Mouse (Mus musculus) erythroblast, embryonic 14.5 days (primary cell): ENCODE results near the gene Macrod2. TPM values are rescaled to one million over a fixed set of nuclear protein-coding genes. Genes with fewer than 3 reads are reported as not detected.

Experiments used
- H3K27me3 ChIP-seq: 2 replicates; pipeline ENCODE4 v1.6.1; 2012; ENCODE audit warnings: inconsistent platforms; ENCODE audit not compliant: control insufficient read depth
- H3K36me3 ChIP-seq: 2 replicates; pipeline ENCODE4 v1.6.1; 2012; ENCODE audit warnings: mild to moderate bottlenecking, inconsistent platforms; ENCODE audit not compliant: control insufficient read depth
- H3K4me1 ChIP-seq: 2 replicates; pipeline ENCODE4 v1.6.1; 2012; ENCODE audit warnings: inconsistent platforms; ENCODE audit not compliant: control insufficient read depth
- H3K4me3 ChIP-seq: replicated peaks from 2 replicates; pipeline ENCODE3; 2012; ENCODE audit warnings: moderate library complexity, mild to moderate bottlenecking, inconsistent platforms
- H3K9me3 ChIP-seq: 2 replicates; pipeline ENCODE4 v1.6.1; 2012; ENCODE audit warnings: low read length, inconsistent platforms, mixed read lengths; ENCODE audit not compliant: control insufficient read depth
- GATA1 ChIP-seq: IDR thresholded peaks from 2 replicates; pipeline ENCODE4 v1.6.1; 2012; ENCODE audit warnings: low read length, inconsistent platforms, mixed read lengths
- TAL1 ChIP-seq: IDR thresholded peaks from 3 replicates; pipeline ENCODE4 v1.6.1; 2012; ENCODE audit warnings: low read length, inconsistent platforms, mixed read lengths
- polyA plus RNA-seq: library from polyadenylated mRNA; stranded (reverse); fragments of >175 nt; gene quantifications from 2 replicates; pipeline ENCODE4 v1.2.3, GENCODE M21; 2012

Gene Macrod2
- polyA plus RNA-seq, 1 experiment: 0.81 TPM

DNA sequence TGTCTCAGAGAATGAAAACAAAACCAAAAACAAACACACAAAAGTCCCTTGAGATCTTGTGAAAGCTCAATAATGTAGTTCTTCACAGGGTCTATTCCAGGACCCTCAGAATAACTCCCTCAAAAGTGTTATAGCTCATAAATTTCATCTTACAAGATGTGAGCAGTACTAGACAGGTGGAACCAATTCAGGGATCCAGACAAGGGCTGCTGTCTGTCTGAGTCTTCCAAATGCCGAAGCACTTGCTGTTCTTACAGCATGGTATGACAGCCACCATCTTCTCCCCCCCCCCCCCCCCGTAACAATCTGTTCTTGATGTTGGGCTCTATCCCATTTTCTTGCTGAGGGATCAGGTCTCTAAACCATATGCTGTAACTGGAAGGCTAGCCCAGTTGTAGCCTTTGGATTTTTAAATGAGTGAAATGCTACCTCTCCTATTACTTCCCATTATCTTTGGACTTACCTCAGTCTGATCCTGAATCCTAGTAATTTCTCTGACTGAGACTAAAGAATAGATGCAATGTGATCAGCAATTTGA is 1468.6 kb downstream of the Macrod2 start:
- Histone ChIP-seq H3K4me1 (no peaks in the 10 kb centered on the region), H3K4me3 (no peak overlapping the region), H3K36me3 (no peaks in the 10 kb centered on the region), H3K9me3 (peaks cover under 1% of the 10 kb centered on the region; the same call in 1 of the 2 replicates), H3K27me3 (no peaks in the 10 kb centered on the region)
- no peak for TF ChIP-seq GATA1
- no peak for TF ChIP-seq TAL1

GRCm38 (mm10) chr2:141870930-141871329 is 1475.8 kb downstream of the Macrod2 start:
- H3K36me3 ChIP-seq: no peaks in the 10 kb centered on the region
- no peak overlapping the region for H3K4me3 ChIP-seq
- no peak for TF ChIP-seq TAL1
- TF ChIP-seq GATA1: no peak
- H3K27me3 ChIP-seq: no peaks in the 10 kb centered on the region
- no peaks in the 10 kb centered on the region for H3K4me1 ChIP-seq
- no peaks in the 10 kb centered on the region for H3K9me3 ChIP-seq

DNA sequence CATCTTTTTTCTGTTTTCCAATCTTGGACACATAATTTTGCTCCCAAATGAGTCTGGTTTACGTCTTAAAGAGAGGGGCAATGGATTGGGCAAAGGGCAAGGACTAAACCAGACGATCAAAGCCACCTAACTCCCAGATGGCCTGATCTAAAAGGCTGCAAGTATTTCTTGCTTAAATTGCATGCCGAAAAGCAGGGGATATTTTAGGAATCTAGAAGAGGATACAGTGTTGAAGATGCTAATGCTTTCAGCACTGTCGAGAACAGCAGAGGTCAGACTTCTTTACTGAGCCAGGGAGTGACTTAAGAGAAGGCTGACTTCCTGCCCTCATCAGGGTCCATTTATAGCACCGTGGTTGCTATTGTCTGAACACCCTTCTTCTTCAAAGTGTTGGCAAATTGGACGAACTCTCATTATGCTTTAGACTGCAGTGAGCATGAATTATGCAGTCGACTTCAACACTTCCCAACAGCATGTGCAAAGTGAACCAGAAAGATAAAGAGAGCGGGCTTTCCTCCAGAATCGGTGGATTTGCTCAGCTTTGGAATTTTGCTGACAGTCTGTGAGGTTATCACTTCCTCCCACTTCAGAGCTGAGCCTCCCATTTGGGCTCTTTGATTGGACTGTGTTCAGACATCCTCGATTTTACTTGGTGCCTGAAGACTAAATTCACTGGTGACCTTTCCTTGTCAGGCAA is 1481.2 kb downstream of the Macrod2 start:
- Histone ChIP-seq H3K4me1 (no peaks in the 10 kb centered on the region), H3K27me3 (no peaks in the 10 kb centered on the region), H3K9me3 (no peaks in the 10 kb centered on the region), H3K4me3 (no peak overlapping the region), H3K36me3 (no peaks in the 10 kb centered on the region)
- TF ChIP-seq TAL1 (no peak), GATA1 (no peak)

DNA sequence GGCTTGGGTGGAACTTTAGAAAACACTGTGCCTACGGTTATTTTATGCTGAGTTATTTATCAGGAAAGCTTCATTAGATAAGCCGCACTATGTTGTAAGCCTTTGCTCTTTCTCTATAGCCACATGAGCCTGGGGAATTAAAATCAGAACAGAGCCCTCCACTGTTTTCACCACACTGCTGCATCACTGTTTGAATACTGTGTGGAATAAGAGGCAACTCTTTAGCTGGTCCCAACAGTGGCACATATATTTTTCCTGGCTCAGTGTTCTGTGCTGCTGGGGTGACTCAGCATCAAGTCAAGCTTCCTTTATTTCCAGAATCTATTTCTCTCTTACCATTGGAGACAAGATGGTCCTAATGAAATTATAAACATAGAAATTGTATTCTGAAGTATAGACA is 1481.8 kb downstream of the Macrod2 start:
- H3K4me3 ChIP-seq: no peak overlapping the region
- no peaks in the 10 kb centered on the region for H3K9me3 ChIP-seq
- TF ChIP-seq GATA1 (no peak), TAL1 (no peak)
- no peaks in the 10 kb centered on the region for H3K36me3 ChIP-seq
- no peaks in the 10 kb centered on the region for H3K4me1 ChIP-seq
- no peaks in the 10 kb centered on the region for H3K27me3 ChIP-seq

GRCm38 (mm10) chr2:141878473-141878872 is 1483.4 kb downstream of the Macrod2 start:
- TF ChIP-seq GATA1: no peak
- no peak for TF ChIP-seq TAL1
- H3K4me3 ChIP-seq: no peak overlapping the region
- no peaks in the 10 kb centered on the region for H3K9me3 ChIP-seq
- no peaks in the 10 kb centered on the region for H3K4me1 ChIP-seq
- no peaks in the 10 kb centered on the region for H3K36me3 ChIP-seq
- no peaks in the 10 kb centered on the region for H3K27me3 ChIP-seq

DNA sequence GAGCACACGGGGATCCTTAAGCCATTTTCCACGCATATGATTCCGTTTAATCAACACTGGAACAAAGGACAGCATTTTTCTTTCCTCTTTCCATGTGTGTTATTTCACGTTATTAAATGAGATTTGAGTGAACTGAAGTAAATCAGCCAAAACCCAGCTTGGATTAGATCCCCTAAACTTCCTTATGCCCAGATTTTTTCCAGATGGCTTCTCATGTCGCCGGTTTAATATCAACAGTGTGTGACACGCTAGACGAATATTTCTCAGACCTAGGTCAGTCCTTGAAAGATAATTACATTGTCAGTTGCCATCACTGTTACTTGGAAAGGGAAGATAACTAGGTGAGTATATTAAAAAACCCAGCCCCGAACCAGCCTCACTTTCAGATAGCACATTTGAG is 1484.6 kb downstream of the Macrod2 start:
- TF ChIP-seq GATA1 (no peak), TAL1 (no peak)
- Histone ChIP-seq H3K4me1 (no peaks in the 10 kb centered on the region), H3K36me3 (no peaks in the 10 kb centered on the region), H3K27me3 (no peaks in the 10 kb centered on the region), H3K9me3 (no peaks in the 10 kb centered on the region), H3K4me3 (no peak overlapping the region)

DNA sequence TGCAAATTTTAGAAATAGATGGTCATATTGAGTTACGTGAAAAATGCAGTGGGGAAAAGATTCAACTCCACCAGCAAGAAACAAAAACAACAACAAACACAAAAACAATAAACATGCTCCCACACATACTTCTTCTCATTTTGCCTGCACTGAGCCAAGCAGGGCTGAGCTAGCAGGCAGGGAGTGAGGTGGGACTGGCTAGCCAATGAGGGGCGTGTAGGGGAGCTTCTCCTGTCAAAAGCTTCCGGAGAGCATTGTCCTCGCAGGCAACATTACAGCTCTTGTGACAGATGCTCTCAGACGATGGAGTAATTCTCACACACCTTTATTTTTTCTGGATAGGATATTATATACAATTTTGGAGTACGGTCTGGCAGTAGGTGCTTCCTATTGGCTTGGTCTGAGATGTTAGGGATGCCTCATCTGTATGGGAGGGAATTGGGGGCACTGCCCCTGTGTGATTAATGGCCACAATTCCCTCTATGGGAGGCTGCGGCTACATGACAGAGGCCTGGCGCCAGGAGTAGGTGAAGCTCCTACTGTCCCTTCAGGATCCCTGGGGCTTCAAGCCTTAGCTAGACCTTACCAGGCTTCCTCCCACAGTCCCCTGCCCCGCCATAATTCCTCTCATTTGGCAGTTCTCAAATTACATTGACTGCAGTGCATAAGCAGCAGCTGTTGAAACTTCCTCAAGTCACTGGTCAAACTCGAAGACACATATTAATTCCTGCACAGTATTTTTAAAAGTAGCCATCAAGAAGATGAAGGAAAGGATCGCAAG is 1491.8 kb downstream of the Macrod2 start:
- Histone ChIP-seq H3K4me1 (no peaks in the 10 kb centered on the region), H3K9me3 (peaks cover 2% of the 10 kb centered on the region; the same call in 1 of the 2 replicates), H3K36me3 (no peaks in the 10 kb centered on the region), H3K27me3 (no peaks in the 10 kb centered on the region), H3K4me3 (no peak overlapping the region)
- TF ChIP-seq GATA1 (no peak), TAL1 (no peak)

GRCm38 (mm10) chr2:141889497-141889896 is 1494.4 kb downstream of the Macrod2 start:
- H3K4me1 ChIP-seq: no peaks in the 10 kb centered on the region
- H3K27me3 ChIP-seq: no peaks in the 10 kb centered on the region
- H3K36me3 ChIP-seq: no peaks in the 10 kb centered on the region
- no peak overlapping the region for H3K4me3 ChIP-seq
- TF ChIP-seq GATA1: no peak
- TF ChIP-seq TAL1: no peak
- peaks cover 2% of the 10 kb centered on the region; the same call in 1 of the 2 replicates for H3K9me3 ChIP-seq

DNA sequence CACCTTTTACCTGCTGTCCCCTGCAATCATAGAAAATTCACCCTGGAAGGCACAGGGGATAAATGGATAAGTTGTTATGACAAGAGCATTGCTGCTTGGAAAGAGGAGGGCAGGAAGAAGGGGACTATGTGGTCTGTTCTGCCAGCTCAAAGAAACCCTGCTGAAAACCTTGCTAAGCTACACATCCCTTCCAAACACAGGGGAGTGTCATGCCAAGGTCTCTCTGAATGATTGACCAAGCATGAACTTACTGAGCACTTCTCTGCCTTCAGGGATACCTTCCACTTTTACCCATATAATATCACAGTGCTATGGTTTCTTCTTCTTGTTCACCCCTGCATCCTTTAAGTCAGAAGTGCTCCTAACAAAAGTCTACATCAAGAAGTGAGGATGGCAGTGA is 1502.8 kb downstream of the Macrod2 start:
- Histone ChIP-seq H3K27me3 (no peaks in the 10 kb centered on the region), H3K36me3 (no peaks in the 10 kb centered on the region), H3K4me3 (no peak overlapping the region), H3K4me1 (no peaks in the 10 kb centered on the region), H3K9me3 (no peaks in the 10 kb centered on the region)
- TF ChIP-seq GATA1: no peak
- no peak for TF ChIP-seq TAL1
